Mouse (Mus musculus): Measurements from ENCODE around the gene Inhbe.
"Not testable (repeated sequence)": the region's sequence is repeated elsewhere in the genome, so short reads cannot be mapped to it uniquely, and the experiment has no call there.

Gene Inhbe

GRCm38 (mm10) chr10:127322178-127322577 lies 32.0 kb downstream of the Inhbe start:
- peak; percentile 67 for DNase-seq (ENCODE audit: low read depth)

GRCm38 (mm10) chr10:127321621-127322020 lies 32.6 kb downstream of the Inhbe start, which contains the start of gene Arhgap9:
TSS of gene Arhgap9 (plus strand) at chr10:127321964.
- DNase-seq (ENCODE audit: low read depth): peak; percentile 74

GRCm38 (mm10) chr10:127319969-127320368 lies 34.2 kb downstream of the Inhbe start:
- no peak for DNase-seq (ENCODE audit: low read depth)

- no peak for DNase-seq (ENCODE audit: low read depth)
Observed at GRCm38 (mm10) chr10:127318009-127318408, 36.2 kb downstream of the Inhbe start.

GRCm38 (mm10) chr10:127317277-127317676 lies 36.9 kb downstream of the Inhbe start:
- no peak for DNase-seq (ENCODE audit: low read depth)

GRCm38 (mm10) chr10:127314950-127315349 lies 39.3 kb downstream of the Inhbe start:
- DNase-seq (ENCODE audit: low read depth): not testable (repeated sequence)

- DNase-seq (ENCODE audit: low read depth): not testable (repeated sequence)
Observed at GRCm38 (mm10) chr10:127313516-127313915, 40.7 kb downstream of the Inhbe start.

- DNase-seq (ENCODE audit: low read depth): no peak
Observed at GRCm38 (mm10) chr10:127312858-127313257, 41.4 kb downstream of the Inhbe start.

- peak; percentile 95 for DNase-seq (ENCODE audit: low read depth)
Observed at GRCm38 (mm10) chr10:127312356-127312676, 41.9 kb downstream of the Inhbe start.

- peak; percentile 97 for DNase-seq (ENCODE audit: low read depth)
Observed at GRCm38 (mm10) chr10:127311476-127312355, 42.5 kb downstream of the Inhbe start, which contains the start of gene Mars. TSS of gene Mars (minus strand) at chr10:127311786.

- DNase-seq (ENCODE audit: low read depth): peak; percentile 78
Observed at GRCm38 (mm10) chr10:127310523-127311475, 43.4 kb downstream of the Inhbe start.

- not testable (repeated sequence) for DNase-seq (ENCODE audit: low read depth)
Observed at GRCm38 (mm10) chr10:127309167-127309566, 45.0 kb downstream of the Inhbe start.

- no peak for DNase-seq (ENCODE audit: low read depth)
Observed at GRCm38 (mm10) chr10:127303136-127303535, 51.1 kb downstream of the Inhbe start.

- DNase-seq (ENCODE audit: low read depth): no peak
Observed at GRCm38 (mm10) chr10:127300361-127300760, 53.9 kb downstream of the Inhbe start.

Data from induced T-regulatory cell, adult 2 months (primary cell).